Mouse (Mus musculus): ENCODE measurements around the gene Gm10577.
A peak's percentile ranks its signal among the peaks of the same experiment; 100 is the strongest.

The Gm10577 gene

DNA sequence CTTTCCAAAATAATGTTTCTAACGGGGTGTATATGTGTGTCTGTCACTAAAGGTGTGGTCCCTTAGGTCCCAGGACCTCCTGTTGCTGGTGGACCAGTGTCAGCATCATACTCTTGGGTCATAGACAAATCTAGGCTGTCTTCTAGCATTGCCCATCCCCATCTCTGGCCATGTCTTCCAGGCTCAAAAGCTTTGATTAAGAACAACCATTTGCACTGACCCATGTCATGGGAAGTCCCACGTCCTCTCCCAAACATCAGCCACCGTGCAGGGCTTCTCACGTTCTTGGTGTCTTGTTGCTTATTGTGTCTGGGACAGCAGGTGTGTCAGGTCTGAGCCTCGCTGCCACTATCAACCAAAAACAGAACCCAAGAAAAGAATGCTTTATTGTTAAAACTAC lies 24.9 kb downstream of the Gm10577 start:
- no peak for DNase-seq (ENCODE audit: low read depth, low spot score)

- DNase-seq (ENCODE audit: low read depth, low spot score): no peak
These were observed 25.8 kb downstream of the Gm10577 start for GRCm38 (mm10) chr4:100994442-100995255.

DNA sequence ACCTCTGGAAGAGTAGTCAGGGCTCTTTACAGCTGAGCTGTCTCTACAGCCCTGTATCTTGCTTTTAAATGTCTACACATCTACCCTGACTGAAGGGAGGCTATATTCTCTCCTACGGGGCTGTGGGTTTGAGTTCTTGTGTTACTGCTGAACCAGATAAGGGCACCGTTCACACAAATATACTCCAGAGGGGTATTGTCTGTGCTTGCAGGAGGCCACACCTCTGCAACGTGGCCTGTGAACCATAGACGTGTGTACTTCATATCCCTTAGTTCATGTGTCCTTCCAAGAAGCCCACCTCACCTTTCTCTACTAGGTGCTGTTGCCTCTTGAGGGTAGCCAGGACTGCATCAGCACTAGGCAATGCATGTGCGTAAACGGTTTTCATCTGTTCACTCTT lies 28.4 kb downstream of the Gm10577 start:
- no peak for DNase-seq (ENCODE audit: low read depth, low spot score)

DNA sequence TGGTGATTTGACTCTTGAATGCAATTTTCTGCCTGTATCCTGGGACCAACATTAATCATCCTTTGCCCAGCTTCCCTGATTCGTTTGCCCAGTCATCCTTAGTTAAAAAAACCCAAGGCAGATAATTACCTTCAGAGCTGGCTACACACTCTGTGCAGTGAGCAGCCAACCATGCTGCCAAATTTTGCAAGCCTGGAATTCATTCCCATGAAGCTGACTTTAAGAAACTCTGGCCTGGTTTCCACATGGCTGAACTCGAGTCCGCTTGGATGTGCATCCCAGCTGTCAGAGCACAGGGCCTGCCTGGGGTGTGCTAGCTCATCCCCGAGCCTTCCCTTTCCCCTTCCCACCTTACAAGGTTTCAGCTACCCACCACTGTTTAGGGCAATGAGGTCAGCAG lies 29.5 kb downstream of the Gm10577 start:
- DNase-seq (ENCODE audit: low read depth, low spot score): no peak

DNA sequence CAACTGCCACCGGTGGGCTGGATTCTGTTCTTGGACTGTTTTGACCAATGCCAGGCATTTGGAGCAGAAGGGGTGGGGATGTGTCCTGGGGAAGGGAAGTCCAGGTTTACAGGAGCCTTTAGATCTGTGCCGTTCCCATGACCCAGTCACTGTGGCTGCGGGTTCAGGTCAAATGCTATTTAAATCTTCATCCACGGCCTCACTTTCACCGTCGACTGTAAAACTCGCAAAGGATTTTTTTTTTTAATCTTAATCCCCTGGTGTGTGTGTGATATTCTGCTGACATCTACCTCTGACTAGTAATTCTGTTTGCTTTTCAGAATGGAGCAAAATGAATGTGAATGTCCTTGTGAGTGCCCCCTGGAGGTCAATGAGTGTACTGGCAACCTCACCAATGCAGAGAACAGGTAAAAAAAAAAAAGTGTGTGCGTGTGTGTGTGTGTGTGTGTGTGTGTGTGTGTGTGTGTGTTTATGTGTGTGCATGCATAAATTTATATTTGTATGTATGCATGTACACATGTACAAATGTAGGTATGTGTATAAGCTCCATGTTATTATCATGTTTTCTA lies 32.2 kb downstream of the Gm10577 start:
- peak; percentile 29 for DNase-seq (ENCODE audit: low read depth, low spot score)

GRCm38 (mm10) chr4:100987187-100987586 lies 33.3 kb downstream of the Gm10577 start:
- no peak for DNase-seq (ENCODE audit: low read depth, low spot score)

GRCm38 (mm10) chr4:100977522-100977921 lies 43.0 kb downstream of the Gm10577 start:
- DNase-seq (ENCODE audit: low read depth, low spot score): no peak

DNA sequence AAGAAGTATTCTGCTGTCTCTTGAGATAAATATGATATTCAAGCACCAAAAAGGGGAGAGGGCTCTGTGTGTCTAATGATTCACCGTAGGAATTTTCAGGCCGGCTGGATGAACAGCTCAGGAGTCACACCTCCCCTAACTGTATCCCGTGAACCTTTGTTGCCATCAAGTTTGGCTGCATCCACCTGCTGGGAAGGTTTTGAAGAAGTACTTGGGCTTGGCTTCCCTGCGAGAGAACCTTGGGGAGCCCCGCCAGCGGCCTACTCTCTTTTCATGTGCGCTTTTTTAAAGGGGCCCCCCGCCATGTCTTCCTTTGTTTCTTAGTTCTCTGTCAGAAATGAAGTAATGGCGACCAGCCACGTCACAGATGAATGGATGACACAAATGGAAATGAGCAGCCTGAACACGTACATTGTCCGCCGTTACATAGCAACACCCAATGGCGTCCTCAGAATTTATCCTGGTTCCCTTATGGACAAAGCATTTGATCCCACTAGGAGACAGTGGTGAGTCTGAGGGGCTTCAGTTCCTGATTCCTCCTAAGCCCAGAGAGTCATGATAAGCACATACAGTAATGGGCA lies 46.0 kb downstream of the Gm10577 start:
- DNase-seq (ENCODE audit: low read depth, low spot score): no peak

GRCm38 (mm10) chr4:100973641-100974454 lies 46.6 kb downstream of the Gm10577 start:
- no peak for DNase-seq (ENCODE audit: low read depth, low spot score)

Data from retina, postnatal 7 days (tissue).